Mouse (Mus musculus): ENCODE results near the gene Ttc30a1.

The Ttc30a1 gene

GRCm38 (mm10) chr2:75981440-75982081 lies at the start of gene Ttc30a1:
Gene Ttc30a1 (minus strand): TSS chr2:75981967.
- DNase-seq (ENCODE audit: low spot score in 2 of 2): peak; percentile 51 to 67

- DNase-seq (ENCODE audit: low spot score in 2 of 2): peak; percentile 43 to 62
Observed at GRCm38 (mm10) chr2:76030080-76030479, 48.3 kb upstream of the Ttc30a1 start.

GRCm38 (mm10) chr2:76029081-76029901 lies 47.5 kb upstream of the Ttc30a1 start:
- peak; percentile 15 to 19 for DNase-seq (ENCODE audit: low spot score in 2 of 2)

- no peak for DNase-seq (ENCODE audit: low spot score in 2 of 2)
Observed at GRCm38 (mm10) chr2:76016890-76017289, 35.1 kb upstream of the Ttc30a1 start.

GRCm38 (mm10) chr2:76016136-76016535 lies 34.4 kb upstream of the Ttc30a1 start:
- no peak for DNase-seq (ENCODE audit: low spot score in 2 of 2)

- no peak for DNase-seq (ENCODE audit: low spot score in 2 of 2)
Observed at GRCm38 (mm10) chr2:76015460-76015859, 33.7 kb upstream of the Ttc30a1 start.

GRCm38 (mm10) chr2:76014659-76015058 lies 32.9 kb upstream of the Ttc30a1 start:
- DNase-seq (ENCODE audit: low spot score in 2 of 2): no peak

- DNase-seq (ENCODE audit: low spot score in 2 of 2): no peak
Observed at GRCm38 (mm10) chr2:76006194-76006593, 24.4 kb upstream of the Ttc30a1 start.

GRCm38 (mm10) chr2:76002899-76003298 lies 21.1 kb upstream of the Ttc30a1 start:
- DNase-seq (ENCODE audit: low spot score in 2 of 2): no peak

GRCm38 (mm10) chr2:76001392-76001791 lies 19.6 kb upstream of the Ttc30a1 start:
- DNase-seq (ENCODE audit: low spot score in 2 of 2): peak; percentile 45 to 47

GRCm38 (mm10) chr2:75999636-76000035 lies 17.9 kb upstream of the Ttc30a1 start:
- no peak for DNase-seq (ENCODE audit: low spot score in 2 of 2)

- DNase-seq (ENCODE audit: low spot score in 2 of 2): no peak
Observed at GRCm38 (mm10) chr2:75998692-75999091, 16.9 kb upstream of the Ttc30a1 start.

- DNase-seq (ENCODE audit: low spot score in 2 of 2): no peak
Observed at GRCm38 (mm10) chr2:75997726-75998125, 16.0 kb upstream of the Ttc30a1 start.

GRCm38 (mm10) chr2:75994841-75995240 lies 13.1 kb upstream of the Ttc30a1 start:
- no peak for DNase-seq (ENCODE audit: low spot score in 2 of 2)

- DNase-seq (ENCODE audit: low spot score in 2 of 2): no peak
Observed at GRCm38 (mm10) chr2:75991581-75992205, 9.9 kb upstream of the Ttc30a1 start.

- DNase-seq (ENCODE audit: low spot score in 2 of 2): peak; percentile 48 to 52
Observed at GRCm38 (mm10) chr2:75990885-75991539, 9.2 kb upstream of the Ttc30a1 start.

GRCm38 (mm10) chr2:75989694-75990093 lies 7.9 kb upstream of the Ttc30a1 start:
- DNase-seq (ENCODE audit: low spot score in 2 of 2): no peak

- no peak for DNase-seq (ENCODE audit: low spot score in 2 of 2)
Observed at GRCm38 (mm10) chr2:75988779-75989363, 7.1 kb upstream of the Ttc30a1 start.

GRCm38 (mm10) chr2:75988378-75988777 lies 6.6 kb upstream of the Ttc30a1 start:
- no peak for DNase-seq (ENCODE audit: low spot score in 2 of 2)

- no peak for DNase-seq (ENCODE audit: low spot score in 2 of 2)
Observed at GRCm38 (mm10) chr2:75987739-75988138, 6.0 kb upstream of the Ttc30a1 start.

GRCm38 (mm10) chr2:75985124-75985523 lies 3.4 kb upstream of the Ttc30a1 start:
- peak in 1 of 2 experiments; percentile 47 for DNase-seq (ENCODE audit: low spot score in 2 of 2)

GRCm38 (mm10) chr2:75983847-75984246 lies 2.1 kb upstream of the Ttc30a1 start:
- DNase-seq (ENCODE audit: low spot score in 2 of 2): no peak

Measured in frontal cortex, postnatal 25 days (tissue).